Mouse (Mus musculus): ENCODE measurements around the gene Med28. TPM values are rescaled to one million over a fixed set of nuclear protein-coding genes. Genes with fewer than 3 reads are reported as not detected.

Med28 gene
- 320 and 368 TPM in 2 replicates for polyA plus RNA-seq (2015; fragmentation: Nextera tagmentation; extraction: Ambion mirVana)

DNA sequence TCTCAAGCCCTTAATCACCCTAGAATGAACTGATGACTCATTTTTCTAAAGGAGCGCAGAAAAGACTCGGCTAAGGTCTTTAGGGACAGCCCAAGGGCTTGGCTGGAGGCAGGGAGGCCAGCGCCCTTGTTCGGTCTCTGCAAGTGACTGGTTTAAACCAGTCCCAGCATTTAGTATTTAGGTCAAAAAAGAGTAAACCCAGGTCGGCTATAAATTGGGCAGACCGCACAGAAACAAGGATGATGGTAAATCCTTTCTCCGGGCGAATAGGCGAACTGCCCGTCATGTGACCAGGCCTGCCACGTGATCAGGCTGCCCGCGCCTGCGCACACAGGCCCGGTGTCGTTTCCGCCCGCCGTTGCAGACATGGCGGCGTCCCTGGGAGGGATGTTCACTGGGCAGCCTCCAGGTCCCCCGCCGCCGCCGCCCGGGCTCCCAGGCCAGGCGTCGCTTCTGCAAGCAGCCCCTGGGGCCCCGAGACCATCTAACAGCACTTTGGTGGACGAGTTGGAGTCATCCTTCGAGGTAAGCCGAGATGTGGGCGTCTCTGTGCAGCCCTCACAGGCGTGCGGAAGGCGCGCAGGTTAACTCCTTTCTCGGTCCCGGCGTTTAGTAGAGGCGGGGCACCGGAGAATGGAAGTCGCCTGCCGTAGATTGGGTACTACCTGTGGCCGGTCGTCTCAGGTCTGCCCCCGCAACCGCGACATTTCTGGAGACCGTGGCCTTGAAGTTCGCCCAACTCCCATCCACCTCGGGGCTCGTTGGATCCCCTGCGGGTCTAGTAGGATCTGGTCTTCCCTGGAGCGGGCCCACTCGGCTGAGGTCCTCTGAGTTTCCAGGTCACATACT, at the start of gene Med28:
Gene Med28 (plus strand): TSS at position 270 of the 849 bp plus-strand sequence.

DNA sequence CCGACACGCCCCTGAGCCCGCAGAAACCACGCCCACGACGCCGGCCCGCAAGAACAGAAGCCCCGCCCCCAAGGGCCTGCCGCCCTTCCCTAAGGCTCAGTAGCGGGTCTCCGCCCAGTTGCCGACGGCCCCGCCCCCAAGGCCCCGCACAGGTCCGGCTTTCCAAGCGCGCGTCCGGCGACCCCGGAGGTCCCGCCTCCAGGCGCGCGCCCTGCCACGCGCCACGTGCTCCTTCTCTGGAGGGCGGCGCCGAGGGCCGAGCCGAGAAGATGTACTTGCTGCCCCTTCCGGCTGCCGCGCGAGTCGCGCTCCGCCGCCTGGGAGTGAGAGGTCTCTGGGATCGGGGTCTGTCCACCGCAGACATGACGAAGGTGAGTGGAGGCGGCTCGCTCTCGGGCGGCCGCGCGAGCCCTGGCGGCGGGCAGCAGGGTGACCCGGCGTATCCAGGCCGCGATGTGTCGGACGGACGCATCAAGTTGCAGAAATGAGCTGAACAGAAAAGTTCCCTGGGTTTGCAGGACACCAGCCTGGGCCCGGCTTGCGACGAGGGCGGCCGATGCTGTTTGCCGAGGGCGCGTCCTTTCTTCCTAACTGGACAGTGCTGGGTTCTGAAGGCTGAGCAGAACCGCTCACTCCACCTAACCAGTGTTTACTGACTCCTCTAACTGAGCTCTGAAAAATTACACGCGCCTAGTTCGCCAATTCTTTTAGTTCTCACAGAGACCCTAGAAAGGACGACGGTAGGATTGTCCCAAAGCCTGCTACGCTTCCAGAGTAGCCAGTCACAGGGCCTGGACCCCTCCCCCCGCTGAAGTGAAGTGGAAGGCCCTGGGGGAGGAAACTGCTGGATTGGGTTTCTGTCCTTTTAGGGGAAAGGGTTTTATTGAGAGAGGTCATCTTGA, 26.6 kb upstream of the Med28 start, which contains the start of gene Lap3:
Gene Lap3 (plus strand): TSS at position 184 of the 902 bp plus-strand sequence.

Other genes starting within 250 kb of the Med28 start
- 172 and 203 TPM in 2 replicates for gene Qdpr, start 70.0 kb upstream of the Med28 start, polyA plus RNA-seq (2015; fragmentation: Nextera tagmentation; extraction: Ambion mirVana)
- gene Clrn2, start 66.5 kb upstream of the Med28 start, polyA plus RNA-seq (2015; fragmentation: Nextera tagmentation; extraction: Ambion mirVana) = not detected in 2 replicates
- gene Lap3, start 26.9 kb upstream of the Med28 start, polyA plus RNA-seq (2015; fragmentation: Nextera tagmentation; extraction: Ambion mirVana) = 48.6 and 54.6 TPM in 2 replicates
- 0.77 and 1.8 TPM in 2 replicates for gene Fam184b, start 119.4 kb downstream of the Med28 start, polyA plus RNA-seq (2015; fragmentation: Nextera tagmentation; extraction: Ambion mirVana)
- gene Ncapg, start 149.7 kb downstream of the Med28 start, polyA plus RNA-seq (2015; fragmentation: Nextera tagmentation; extraction: Ambion mirVana) = 7.7 and 11.2 TPM in 2 replicates

Data from adrenal gland, postnatal 0 days (tissue).